Mouse (Mus musculus) adrenal gland, postnatal 10 days (tissue): ENCODE measurements around the gene Eef1akmt2. TPM values are rescaled to one million over a fixed set of nuclear protein-coding genes. Genes with fewer than 3 reads are reported as not detected.
A peak's percentile ranks its signal among the peaks of the same experiment; 100 is the strongest.

Experiments used
- DNase-seq: peaks from one replicate; pipeline ENCODE4 v3.0.0; 2021; ENCODE audit warnings: mixed read lengths
- total RNA-seq, 2 experiments: library from RNA; stranded (reverse); gene quantifications; 2 replicates each; pipeline ENCODE4 v1.2.3; 2021

Eef1akmt2 gene
- total RNA-seq, 2 experiments from 2014 or later: 20.9 to 27.4 TPM

GRCm38 (mm10) chr7:132790447-132791219, 61.8 kb downstream of the Eef1akmt2 start:
- DNase-seq: no peak

DNA sequence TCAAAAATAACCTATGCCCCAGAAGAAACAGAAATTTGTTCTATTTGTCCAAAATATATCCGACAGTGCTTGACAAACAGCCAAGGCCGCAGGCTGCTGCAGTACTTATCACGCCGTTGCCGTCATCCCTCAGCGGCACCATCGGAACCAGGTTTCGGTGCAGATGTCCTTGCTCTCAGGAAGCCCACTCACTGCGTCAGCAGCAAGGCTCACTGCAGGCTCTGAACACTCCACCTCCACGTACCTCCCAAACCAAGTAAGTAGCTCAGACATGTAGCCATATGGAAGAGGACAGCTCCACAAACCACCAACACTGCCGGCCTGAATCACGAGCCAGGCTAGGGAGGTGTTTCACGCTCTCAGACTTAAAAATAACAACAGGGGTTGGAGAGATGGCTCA, 63.6 kb downstream of the Eef1akmt2 start:
- peak; percentile 67 for DNase-seq

DNA sequence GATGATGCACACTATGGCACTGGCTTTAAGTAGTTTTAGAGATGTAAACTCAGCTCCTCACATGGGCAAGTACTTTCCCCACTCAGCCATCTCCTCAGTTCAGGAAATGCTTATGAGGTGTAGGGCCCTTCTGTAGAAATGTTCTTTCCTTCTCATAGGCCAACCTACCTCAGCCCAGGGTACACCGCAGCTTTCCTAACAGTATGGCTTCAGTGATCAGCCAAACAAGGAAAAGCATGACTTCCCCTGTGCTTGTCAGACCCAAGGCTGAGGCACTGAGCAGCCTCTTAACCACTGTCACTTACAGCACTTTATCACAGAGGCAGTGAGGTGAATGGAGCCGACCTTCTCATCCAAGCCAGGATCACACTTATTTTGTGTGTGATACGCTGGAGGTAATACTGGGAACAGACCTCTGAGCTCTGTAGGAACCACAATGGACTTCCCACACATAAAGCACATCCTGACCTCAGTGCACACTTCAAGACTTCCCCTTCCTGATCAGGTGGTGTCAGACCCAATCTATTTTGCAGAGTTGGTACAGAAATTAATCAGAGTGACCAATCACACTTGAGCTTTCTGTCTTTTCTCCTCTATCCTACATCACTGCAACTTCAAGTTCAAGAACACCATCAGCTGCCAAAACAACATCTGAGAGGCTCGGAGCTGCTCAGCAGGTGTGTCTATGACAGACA, 64.8 kb downstream of the Eef1akmt2 start:
- DNase-seq: no peak

DNA sequence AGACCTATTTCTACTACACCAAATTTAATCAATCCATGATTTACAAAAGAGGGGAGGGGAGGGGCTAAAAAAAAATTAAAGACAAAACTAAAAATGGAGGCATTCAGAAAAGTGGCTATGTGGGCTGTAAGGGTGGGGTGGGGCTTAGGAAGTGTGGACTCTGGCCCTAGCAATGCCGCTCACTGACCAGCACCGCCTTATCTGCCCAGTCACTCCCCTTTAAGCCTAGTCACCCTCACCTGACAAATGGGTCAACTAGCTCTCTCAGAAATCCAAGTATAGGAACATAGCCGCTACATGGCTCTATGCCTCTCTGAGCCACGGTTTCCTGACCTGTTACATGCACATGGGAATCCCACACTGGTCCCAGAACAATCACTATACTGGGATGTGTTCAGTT, 65.5 kb downstream of the Eef1akmt2 start:
- no peak for DNase-seq

- DNase-seq: no peak
Observed at GRCm38 (mm10) chr7:132786522-132786921, 66.0 kb downstream of the Eef1akmt2 start.

- no peak for DNase-seq
Observed at GRCm38 (mm10) chr7:132786011-132786410, 66.5 kb downstream of the Eef1akmt2 start.

GRCm38 (mm10) chr7:132784101-132784500, 68.4 kb downstream of the Eef1akmt2 start:
- no peak for DNase-seq

DNA sequence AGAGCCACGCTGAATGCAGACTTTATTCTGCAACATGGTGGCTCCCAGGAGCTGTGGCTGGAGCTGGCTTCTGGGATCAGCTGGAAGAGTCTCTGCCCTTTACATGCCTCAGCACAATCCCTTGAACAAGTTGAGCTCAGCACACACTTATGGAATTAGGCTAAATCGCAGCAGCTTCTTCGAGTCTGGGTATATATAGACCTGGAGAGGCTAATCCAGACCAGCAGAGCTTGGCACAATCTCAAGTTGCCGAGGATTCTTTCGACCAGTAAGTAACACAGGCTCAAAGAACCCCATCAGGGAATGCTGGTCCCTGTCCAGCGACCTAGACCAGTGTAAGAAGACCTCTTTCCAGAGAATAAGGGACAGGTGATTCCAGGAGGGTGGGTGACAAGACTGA, 70.6 kb downstream of the Eef1akmt2 start:
- no peak for DNase-seq

DNA sequence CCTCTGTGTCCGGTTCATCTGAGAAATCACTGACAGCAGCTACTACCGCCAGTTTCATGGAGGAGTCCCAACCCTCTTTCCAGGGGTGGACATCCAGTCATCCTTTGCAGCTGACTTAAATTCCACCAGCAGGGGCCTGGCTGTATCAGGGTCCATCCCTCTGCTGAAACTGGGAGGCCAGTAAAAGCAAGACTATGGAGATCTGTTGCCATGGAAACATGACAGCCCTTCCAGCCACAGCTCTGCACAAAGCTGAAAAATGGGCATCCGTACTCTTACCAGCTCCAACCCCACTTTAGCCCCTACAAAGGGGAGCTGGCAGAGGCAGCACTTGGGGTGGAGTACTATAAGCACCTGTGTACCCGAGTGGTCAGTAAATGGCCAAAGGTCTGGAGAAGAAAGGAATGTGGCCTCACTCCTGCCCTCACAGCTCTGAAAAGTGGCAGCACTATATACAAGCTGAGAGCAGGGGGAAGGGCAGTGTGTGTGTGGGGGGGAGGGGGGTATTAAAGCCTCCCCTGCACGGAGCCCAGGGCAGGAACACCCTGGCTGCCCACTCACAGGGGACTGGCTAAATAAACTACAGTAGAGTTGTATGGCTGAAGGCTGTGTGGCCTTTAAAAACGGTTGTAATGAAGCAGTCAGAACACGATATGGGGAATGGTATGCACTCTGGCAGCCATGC, 71.2 kb downstream of the Eef1akmt2 start:
- DNase-seq: no peak

DNA sequence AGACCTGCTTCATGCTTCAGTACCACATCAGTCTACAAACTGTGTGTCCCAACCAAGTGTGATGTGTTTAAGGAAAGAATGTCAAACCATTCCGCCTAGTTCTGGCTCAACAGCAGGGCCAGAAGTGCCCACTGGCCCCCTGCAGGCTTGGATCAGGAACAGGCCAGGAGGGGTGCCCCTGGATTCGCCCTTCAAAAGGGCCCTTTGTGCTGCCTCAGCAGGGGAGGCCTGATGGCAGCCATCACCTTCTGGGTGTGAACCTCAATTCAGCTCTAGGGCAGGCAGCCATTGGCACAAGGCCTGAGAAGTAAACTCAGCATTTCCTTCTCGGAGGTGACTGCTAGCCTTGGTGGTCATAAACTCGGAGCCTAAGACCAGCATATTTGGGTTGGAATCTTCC, 71.9 kb downstream of the Eef1akmt2 start:
- no peak for DNase-seq

DNA sequence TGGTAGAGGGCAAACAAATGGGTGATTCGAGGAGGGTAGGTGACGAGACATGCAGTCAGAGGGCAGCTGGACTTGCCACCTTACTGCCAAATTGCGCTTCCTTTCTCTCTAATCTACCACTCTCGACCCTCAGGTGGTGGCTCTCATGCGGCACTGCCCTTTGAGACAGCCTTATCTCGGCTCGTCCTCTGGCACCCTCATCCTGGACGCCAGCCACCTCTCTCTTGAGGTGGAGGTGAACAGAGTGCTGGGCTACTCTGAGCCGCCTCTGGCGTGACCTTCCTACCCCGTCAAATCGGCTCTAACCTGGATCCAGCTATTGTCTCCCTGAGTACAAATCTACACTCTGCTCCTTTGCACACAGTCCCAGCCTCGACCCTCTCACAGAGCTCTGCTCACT, 73.8 kb downstream of the Eef1akmt2 start:
- no peak for DNase-seq

GRCm38 (mm10) chr7:132777728-132778453, 74.6 kb downstream of the Eef1akmt2 start:
- DNase-seq: no peak

Other genes starting within 250 kb of the Eef1akmt2 start
- 10 to 100 TPM; 16.8 to 17.0 TPM for gene Lhpp, start 242.0 kb downstream of the Eef1akmt2 start, total RNA-seq
- gene Fam53b, start 38.8 kb downstream of the Eef1akmt2 start, total RNA-seq: 10 to 100 TPM; 58.4 to 75.1 TPM
- 10 to 100 TPM; 31.3 to 33.3 TPM for gene Abraxas2, start 6.6 kb upstream of the Eef1akmt2 start, total RNA-seq
- gene Zranb1, start 78.5 kb upstream of the Eef1akmt2 start, total RNA-seq: 10 to 100 TPM; 33.7 to 37.9 TPM